Mouse (Mus musculus): ENCODE results near the gene Gsto1. TPM values are rescaled to one million over a fixed set of nuclear protein-coding genes. Genes with fewer than 3 reads are reported as not detected.

The Gsto1 gene
- polyA plus RNA-seq, 1 experiment from 2014 or later = 137 TPM

- Histone ChIP-seq H3K27me3 (no peaks in the 10 kb centered on the region), H3K27ac (replicated peaks) (no peak overlapping the region), H3K4me2 (no peak overlapping the region), H3K36me3 (no peaks in the 10 kb centered on the region), H3K9me3 (no peaks in the 10 kb centered on the region), H3K9ac (no peak overlapping the region), H3K4me1 (replicated peaks) (peaks cover 10% of the 10 kb centered on the region), H3K4me3 (no peak overlapping the region)
- ATAC-seq (ENCODE audit: low read depth) = peak; percentile 32; the same call in 1 of the 2 replicates
- WGBS = 65% methylated on average over 9 of the region's 9 CpGs
Observed at GRCm38 (mm10) chr19:47882882-47883254, 28.1 kb downstream of the Gsto1 start.

GRCm38 (mm10) chr19:47884296-47885085, 29.7 kb downstream of the Gsto1 start:
- Histone ChIP-seq H3K4me1 (replicated peaks) (peaks cover 10% of the 10 kb centered on the region), H3K36me3 (no peaks in the 10 kb centered on the region), H3K27ac (replicated peaks) (no peak overlapping the region), H3K4me3 (no peak overlapping the region), H3K9ac (no peak overlapping the region), H3K9me3 (no peaks in the 10 kb centered on the region), H3K27me3 (no peaks in the 10 kb centered on the region), H3K4me2 (no peak overlapping the region)
- no peak for ATAC-seq (ENCODE audit: low read depth)
- WGBS = 73% methylated on average over 13 of the region's 13 CpGs

DNA sequence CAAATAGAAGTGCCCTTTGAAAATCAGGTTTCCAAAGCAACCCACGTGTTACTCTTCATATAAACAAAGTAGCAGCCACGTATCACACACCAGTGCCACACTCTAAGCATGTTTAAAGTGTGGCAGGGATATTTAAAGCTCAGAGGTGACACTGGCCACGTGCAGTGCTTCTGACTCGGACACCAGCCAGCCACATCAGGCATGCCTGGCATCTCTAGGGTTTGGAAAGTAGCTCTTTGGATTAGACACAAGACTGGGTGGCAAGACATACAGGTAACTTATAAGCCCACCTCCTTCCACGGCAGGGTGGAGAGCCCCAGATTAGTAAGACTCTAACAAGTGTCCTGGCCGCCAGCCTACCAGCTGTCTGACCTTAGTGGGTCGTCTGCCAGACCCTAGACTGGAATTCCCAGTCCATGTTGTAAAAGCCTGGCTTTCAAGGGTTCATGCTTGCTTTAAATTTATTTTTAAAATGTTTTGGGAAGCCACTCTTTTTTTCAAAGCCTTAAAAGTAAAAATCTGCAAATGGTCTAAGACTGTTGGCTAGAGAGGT, 30.5 kb downstream of the Gsto1 start:
- Histone ChIP-seq H3K36me3 (no peaks in the 10 kb centered on the region), H3K4me2 (no peak overlapping the region), H3K4me1 (replicated peaks) (peaks cover 10% of the 10 kb centered on the region), H3K27ac (replicated peaks) (no peak overlapping the region), H3K4me3 (no peak overlapping the region), H3K9ac (no peak overlapping the region), H3K9me3 (no peaks in the 10 kb centered on the region), H3K27me3 (no peaks in the 10 kb centered on the region)
- ATAC-seq (ENCODE audit: low read depth) = no peak
- 70% methylated on average over 7 of the region's 7 CpGs for WGBS

DNA sequence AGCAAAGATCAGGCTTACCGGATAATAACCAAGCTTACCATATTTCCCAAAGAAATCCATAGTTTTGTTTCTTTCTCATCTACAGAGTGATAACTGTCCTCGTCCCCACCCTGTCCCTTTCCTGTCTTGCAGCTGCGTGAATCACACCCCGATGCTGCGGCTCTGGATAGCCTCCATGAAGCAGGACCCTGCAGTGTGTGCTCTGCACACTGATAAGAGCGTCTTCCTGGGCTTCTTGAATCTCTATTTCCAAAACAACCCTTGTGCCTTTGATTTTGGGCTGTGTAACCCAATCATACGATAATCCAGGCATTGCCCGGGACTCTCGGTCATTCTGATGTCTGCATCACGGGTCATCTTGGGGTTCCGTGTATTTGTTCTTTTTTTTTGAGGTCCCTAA, 31.1 kb downstream of the Gsto1 start:
- H3K36me3 ChIP-seq = no peaks in the 10 kb centered on the region
- 86% methylated on average over 11 of the region's 11 CpGs for WGBS
- ATAC-seq (ENCODE audit: low read depth) = no peak
- no peak overlapping the region for H3K4me3 ChIP-seq
- no peak overlapping the region for H3K4me2 ChIP-seq
- no peaks in the 10 kb centered on the region for H3K27me3 ChIP-seq
- no peak overlapping the region for H3K27ac ChIP-seq (replicated peaks)
- H3K4me1 ChIP-seq (replicated peaks) = peaks cover 10% of the 10 kb centered on the region
- no peaks in the 10 kb centered on the region for H3K9me3 ChIP-seq
- H3K9ac ChIP-seq = no peak overlapping the region

- H3K36me3 ChIP-seq = no peaks in the 10 kb centered on the region
- peaks cover 10% of the 10 kb centered on the region for H3K4me1 ChIP-seq (replicated peaks)
- no peak overlapping the region for H3K9ac ChIP-seq
- WGBS = 78% methylated on average over 7 of the region's 7 CpGs
- no peak overlapping the region for H3K4me2 ChIP-seq
- ATAC-seq (ENCODE audit: low read depth) = no peak
- H3K27ac ChIP-seq (replicated peaks) = no peak overlapping the region
- H3K4me3 ChIP-seq = no peak overlapping the region
- no peaks in the 10 kb centered on the region for H3K9me3 ChIP-seq
- H3K27me3 ChIP-seq = no peaks in the 10 kb centered on the region
Observed at GRCm38 (mm10) chr19:47886617-47887016, 31.8 kb downstream of the Gsto1 start.

- H3K27me3 ChIP-seq = no peaks in the 10 kb centered on the region
- no peak for ATAC-seq (ENCODE audit: low read depth)
- H3K9me3 ChIP-seq = no peaks in the 10 kb centered on the region
- 85% methylated on average over 10 of the region's 10 CpGs for WGBS
- H3K9ac ChIP-seq = no peak overlapping the region
- peaks cover 10% of the 10 kb centered on the region for H3K4me1 ChIP-seq (replicated peaks)
- H3K36me3 ChIP-seq = no peaks in the 10 kb centered on the region
- H3K4me2 ChIP-seq = no peak overlapping the region
- no peak overlapping the region for H3K4me3 ChIP-seq
- H3K27ac ChIP-seq (replicated peaks) = no peak overlapping the region
Observed at GRCm38 (mm10) chr19:47887417-47887816, 32.6 kb downstream of the Gsto1 start.

GRCm38 (mm10) chr19:47888037-47888436, 33.3 kb downstream of the Gsto1 start:
- peaks cover 10% of the 10 kb centered on the region for H3K4me1 ChIP-seq (replicated peaks)
- no peak overlapping the region for H3K27ac ChIP-seq (replicated peaks)
- no peaks in the 10 kb centered on the region for H3K36me3 ChIP-seq
- no peak for ATAC-seq (ENCODE audit: low read depth)
- 93% methylated on average over 8 of the region's 8 CpGs for WGBS
- no peaks in the 10 kb centered on the region for H3K27me3 ChIP-seq
- H3K4me2 ChIP-seq = no peak overlapping the region
- H3K9ac ChIP-seq = no peak overlapping the region
- H3K4me3 ChIP-seq = no peak overlapping the region
- H3K9me3 ChIP-seq = no peaks in the 10 kb centered on the region

DNA sequence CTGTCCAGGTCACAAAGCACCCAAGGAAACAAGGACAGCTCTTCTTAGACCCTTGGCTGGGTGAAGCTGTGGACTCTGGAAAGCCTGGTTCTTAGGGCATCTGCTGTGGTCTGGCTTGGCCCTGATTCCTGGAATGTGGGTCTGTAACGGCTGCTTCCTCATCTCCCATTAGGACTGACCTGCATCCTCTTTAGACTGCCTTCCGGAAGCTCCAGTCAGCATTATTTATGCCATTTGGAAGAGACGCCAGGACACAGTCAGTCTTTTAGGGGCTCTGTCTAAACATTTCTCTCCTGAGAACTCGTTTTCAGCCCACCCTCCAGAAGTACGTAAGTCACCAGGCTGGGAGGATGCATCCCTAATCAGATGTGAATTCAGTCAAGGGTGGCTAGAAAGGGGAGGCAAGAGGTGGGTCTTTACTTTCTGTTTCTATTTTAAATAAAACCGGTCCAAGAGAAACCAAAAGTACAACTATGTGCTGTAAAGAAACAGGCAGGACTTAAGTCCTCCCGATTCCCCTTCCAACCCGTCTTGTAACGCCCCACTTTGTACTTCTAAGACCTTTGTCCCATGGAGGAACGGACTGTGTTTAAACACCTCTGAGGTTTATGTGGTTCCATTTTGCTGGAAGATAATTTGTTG, 35.8 kb downstream of the Gsto1 start:
- H3K27ac ChIP-seq (replicated peaks) = no peak overlapping the region
- no peak for ATAC-seq (ENCODE audit: low read depth)
- WGBS = 63% methylated on average over 10 of the region's 10 CpGs

GRCm38 (mm10) chr19:47891562-47892312, 37.0 kb downstream of the Gsto1 start:
- H3K27ac ChIP-seq (replicated peaks) = no peak overlapping the region
- no peaks in the 10 kb centered on the region for H3K9me3 ChIP-seq
- 74% methylated on average over 11 of the region's 11 CpGs for WGBS
- H3K4me3 ChIP-seq = no peak overlapping the region
- no peak overlapping the region for H3K9ac ChIP-seq
- H3K4me1 ChIP-seq (replicated peaks) = no peaks in the 10 kb centered on the region
- H3K36me3 ChIP-seq = peaks cover 22% of the 10 kb centered on the region
- no peaks in the 10 kb centered on the region for H3K27me3 ChIP-seq
- H3K4me2 ChIP-seq = no peak overlapping the region
- ATAC-seq (ENCODE audit: low read depth) = no peak

More for the DNA sequence above, 35.8 kb downstream of the Gsto1 start:
- no peaks in the 10 kb centered on the region for H3K9me3 ChIP-seq
- no peaks in the 10 kb centered on the region for H3K27me3 ChIP-seq
- no peaks in the 10 kb centered on the region for H3K4me1 ChIP-seq (replicated peaks)
- H3K9ac ChIP-seq = no peak overlapping the region
- H3K4me3 ChIP-seq = no peak overlapping the region
- H3K4me2 ChIP-seq = no peak overlapping the region; the same call in 1 of the 2 replicates
- H3K36me3 ChIP-seq = peaks cover 11% of the 10 kb centered on the region

DNA sequence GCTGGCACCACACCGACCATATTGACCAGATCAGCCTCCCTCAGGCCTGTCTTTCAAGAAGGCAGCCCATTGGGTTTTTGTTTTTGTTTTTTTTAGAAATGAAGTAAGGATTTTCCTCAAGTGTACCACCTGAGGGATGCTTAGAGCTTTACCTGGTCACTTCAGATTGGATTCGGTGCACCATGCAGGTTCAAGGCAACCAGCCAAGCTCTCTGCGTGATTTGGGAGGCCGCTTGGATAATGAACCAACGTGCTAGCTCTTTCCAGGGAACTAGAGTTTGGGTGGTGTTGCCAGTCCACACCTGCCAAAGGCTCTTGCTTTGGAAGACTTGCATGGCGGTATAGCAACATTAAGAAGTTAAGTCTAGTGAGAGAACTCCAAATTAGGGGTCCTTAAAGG, 38.3 kb downstream of the Gsto1 start:
- no peak overlapping the region for H3K4me3 ChIP-seq
- no peak overlapping the region for H3K9ac ChIP-seq
- WGBS = 91% methylated on average over 6 of the region's 6 CpGs
- no peaks in the 10 kb centered on the region for H3K27me3 ChIP-seq
- no peaks in the 10 kb centered on the region for H3K4me1 ChIP-seq (replicated peaks)
- H3K27ac ChIP-seq (replicated peaks) = no peak overlapping the region
- no peaks in the 10 kb centered on the region for H3K9me3 ChIP-seq
- H3K4me2 ChIP-seq = no peak overlapping the region
- no peak for ATAC-seq (ENCODE audit: low read depth)
- H3K36me3 ChIP-seq = peaks cover 36% of the 10 kb centered on the region

DNA sequence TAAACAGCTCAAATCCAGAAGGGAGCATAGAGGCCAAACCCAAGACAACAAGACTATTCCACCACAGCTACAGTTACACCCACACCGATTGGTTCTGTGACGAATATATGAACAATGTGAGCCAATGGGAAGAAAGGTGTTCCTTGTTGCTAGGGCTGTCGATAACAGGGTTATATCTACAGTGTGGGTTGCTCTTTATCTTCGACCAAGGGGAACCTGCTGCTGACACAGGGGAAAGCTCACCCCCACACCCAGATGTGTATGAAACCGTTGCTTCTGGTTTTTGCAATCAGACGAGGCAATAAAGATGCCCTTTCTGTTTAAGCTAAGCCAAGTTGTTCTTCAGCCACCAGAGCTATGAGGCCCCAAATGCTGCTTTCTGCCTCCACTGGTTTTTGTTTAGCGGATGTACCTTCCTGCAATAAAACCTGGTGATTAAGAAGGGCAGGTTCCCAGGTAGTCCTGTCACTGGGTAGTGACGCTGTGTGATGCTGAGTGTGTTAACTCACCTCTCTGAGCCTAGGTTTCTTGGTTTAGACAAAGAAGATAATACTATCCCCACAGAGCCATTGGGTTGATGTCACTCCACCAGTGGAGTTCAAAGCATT, 43.8 kb downstream of the Gsto1 start:
- Histone ChIP-seq H3K4me1 (replicated peaks) (peaks cover 16% of the 10 kb centered on the region), H3K27me3 (no peaks in the 10 kb centered on the region), H3K4me3 (no peak overlapping the region), H3K36me3 (peaks cover 36% of the 10 kb centered on the region), H3K4me2 (no peak overlapping the region), H3K9me3 (no peaks in the 10 kb centered on the region), H3K9ac (no peak overlapping the region), H3K27ac (replicated peaks) (no peak overlapping the region)
- ATAC-seq (ENCODE audit: low read depth) = no peak
- WGBS = 93% methylated on average over 8 of the region's 8 CpGs

GRCm38 (mm10) chr19:47900012-47900411, 45.2 kb downstream of the Gsto1 start:
- H3K27ac ChIP-seq (replicated peaks) = no peak overlapping the region
- no peak for ATAC-seq (ENCODE audit: low read depth)
- peaks cover 30% of the 10 kb centered on the region for H3K36me3 ChIP-seq
- H3K9me3 ChIP-seq = no peaks in the 10 kb centered on the region
- WGBS = 69% methylated on average over 6 of the region's 6 CpGs
- no peaks in the 10 kb centered on the region for H3K27me3 ChIP-seq
- no peak overlapping the region for H3K4me2 ChIP-seq
- H3K4me3 ChIP-seq = no peak overlapping the region
- H3K9ac ChIP-seq = no peak overlapping the region
- H3K4me1 ChIP-seq (replicated peaks) = peaks cover 25% of the 10 kb centered on the region
